37 mouse cellular contexts compared by ENCODE assay signal in the genomic region with DNA sequence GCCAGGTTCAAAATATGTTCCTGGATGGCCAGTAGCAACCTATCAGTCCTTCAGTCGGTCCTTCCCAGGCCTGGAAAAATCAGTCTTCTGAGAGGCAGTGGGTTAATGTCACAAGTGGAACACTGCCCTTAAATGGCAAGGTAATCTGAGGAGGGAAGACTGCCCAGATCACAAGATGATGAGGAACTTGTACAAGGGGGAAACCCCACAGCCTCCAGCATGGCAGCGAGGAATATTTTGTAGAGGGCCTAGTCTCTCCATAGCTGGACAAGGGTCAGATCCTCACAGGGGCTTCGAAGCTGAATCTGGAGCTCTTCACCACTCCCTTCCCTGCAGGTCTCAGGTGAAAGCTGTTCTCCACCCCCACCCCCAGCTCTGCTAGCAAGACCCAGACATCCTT. TPM values are rescaled to one million over a fixed set of nuclear protein-coding genes. Genes with fewer than 3 reads are reported as not detected.
DNase-seq lines count a peak whose midpoint lies in the region; ATAC-seq and TF ChIP-seq lines count a peak whose summit lies in the region.
"Had no signal": no experiment of that assay in that cellular context is flagged by ENCODE, and none has a peak within 500 bp of the region (broad histone marks: within the 10 kb centered on the region; RNA-seq: fewer than 3 reads in every experiment).

No protein-coding gene starts in this region.

- peak; percentile 89 for DNase-seq in heart, adult 11 months
- DNase-seq in heart, adult 9 months (ENCODE audit: low spot score in 2 of 2): no peak
- no peak for DNase-seq in spleen, adult 2 months (ENCODE audit: low read depth in 1 of 2, low spot score in 2 of 2)
- no peak for DNase-seq in spleen, adult 18-20 months
- DNase-seq in gastrocnemius, postnatal 36 days: no peak
- DNase-seq in forebrain, embryonic 11.5 days (ENCODE audit: low spot score): no peak
- DNase-seq: adrenal gland, postnatal 25 days; cerebellum, adult 18-20 months; cerebellum, postnatal 10 days; forebrain, postnatal 0 days; gastrocnemius, postnatal 14 days; heart, adult 2 months; heart, postnatal 10 days; kidney, adult 11 months; kidney, postnatal 14 days; left cerebral cortex, postnatal 4 days; liver, postnatal 0 days; lung, postnatal 10 days; right cerebral cortex, postnatal 25 days; thymus, postnatal 14 days had no signal

- no peaks in the 10 kb centered on the region for H3K9me3 ChIP-seq in forebrain, embryonic 11.5 days (ENCODE audit: control insufficient read depth, low read length)
- H3K9me3 ChIP-seq: forebrain, embryonic 12.5 days; heart, embryonic 13.5 days; liver, embryonic 12.5 days; midbrain, embryonic 13.5 days; neural tube, embryonic 15.5 days had no signal

- WGBS in spleen, adult 2 months: 63% methylated on average over 3 of the region's 3 CpGs
- WGBS in forebrain, embryonic 11.5 days: 86% methylated on average over 3 of the region's 3 CpGs

- no peak overlapping the region for H3K4me2 ChIP-seq in forebrain, embryonic 11.5 days (ENCODE audit: low read depth, low read length, severe bottlenecking)
- H3K4me2 ChIP-seq: forebrain, embryonic 12.5 days; heart, embryonic 13.5 days; hindbrain, embryonic 14.5 days; liver, embryonic 12.5 days; midbrain, embryonic 13.5 days; neural tube, embryonic 15.5 days had no signal

- ATAC-seq in megakaryocyte, adult 5-6 weeks (ENCODE audit: poor library complexity, severe bottlenecking): peak; percentile 44
- ATAC-seq in forebrain, embryonic 11.5 days (replicated peaks; ENCODE audit: low FRiP score): no peak
- ATAC-seq: forebrain, postnatal 0 days; inflammation-experienced regulatory T-cells, adult 6 months; liver, embryonic 12.5 days; liver, postnatal 0 days; midbrain, embryonic 13.5 days had no signal

- H3K27ac ChIP-seq in spleen, adult 2 months (ENCODE audit: insufficient read depth, low read length): peak overlapping the region; percentile 27
- no peak overlapping the region for H3K27ac ChIP-seq in forebrain, embryonic 11.5 days (ENCODE audit: low read depth, low read length)
- H3K27ac ChIP-seq: forebrain, embryonic 12.5 days; heart, adult 2 months; heart, embryonic 13.5 days; hindbrain, embryonic 14.5 days; left cerebral cortex, adult 2 months; liver, embryonic 12.5 days; midbrain, embryonic 13.5 days; neural tube, embryonic 15.5 days had no signal

- no peaks in the 10 kb centered on the region for H3K27me3 ChIP-seq in spleen, adult 2 months (ENCODE audit: control insufficient read depth, insufficient read depth, low read length)
- no peaks in the 10 kb centered on the region for H3K27me3 ChIP-seq in forebrain, embryonic 11.5 days (ENCODE audit: control insufficient read depth, insufficient read depth, low read length)
- H3K27me3 ChIP-seq: forebrain, embryonic 12.5 days; heart, embryonic 13.5 days; liver, embryonic 12.5 days; midbrain, embryonic 13.5 days; neural tube, embryonic 15.5 days had no signal

- H3K4me1 ChIP-seq in spleen, adult 2 months (ENCODE audit: control insufficient read depth, insufficient read depth, insufficient read length): peaks cover 9% of the 10 kb centered on the region; the same call in 1 of the 2 replicates
- no peaks in the 10 kb centered on the region for H3K4me1 ChIP-seq in forebrain, embryonic 11.5 days (replicated peaks; ENCODE audit: control insufficient read depth, insufficient read depth, low read length)
- H3K4me1 ChIP-seq: forebrain, embryonic 12.5 days; heart, embryonic 13.5 days; liver, embryonic 12.5 days; midbrain, embryonic 13.5 days; neural tube, embryonic 15.5 days had no signal

- TF ChIP-seq CTCF in spleen, adult 2 months (IDR thresholded peaks at IDR 0.05; ENCODE audit: extremely low read depth, insufficient read depth, insufficient read length, insufficient replicate concordance): no peak

- no peak overlapping the region for H3K9ac ChIP-seq in forebrain, embryonic 11.5 days (ENCODE audit: low read length)
- H3K9ac ChIP-seq: forebrain, embryonic 12.5 days; forebrain, postnatal 0 days; heart, embryonic 13.5 days; hindbrain, embryonic 14.5 days; liver, embryonic 12.5 days; liver, postnatal 0 days; midbrain, embryonic 13.5 days; neural tube, embryonic 15.5 days had no signal

- intact Hi-C loops in gastrocnemius, postnatal 36 days (cut with DNase I): no loop called here

- no peaks in the 10 kb centered on the region for H3K36me3 ChIP-seq in spleen, adult 2 months (ENCODE audit: control insufficient read depth, insufficient read depth, low read length)
- H3K36me3 ChIP-seq in forebrain, embryonic 11.5 days (ENCODE audit: control insufficient read depth, insufficient read depth, low read length): no peaks in the 10 kb centered on the region
- H3K36me3 ChIP-seq: forebrain, embryonic 12.5 days; heart, embryonic 13.5 days; liver, embryonic 12.5 days; midbrain, embryonic 13.5 days; neural tube, embryonic 15.5 days had no signal

- H3K4me3 ChIP-seq in spleen, adult 2 months (ENCODE audit: extremely low read depth, insufficient read depth, insufficient read length): no peak overlapping the region
- no peak overlapping the region for H3K4me3 ChIP-seq in forebrain, embryonic 11.5 days (ENCODE audit: low read depth, low read length)
- H3K4me3 ChIP-seq: erythroblast, embryonic 14.5 days; forebrain, embryonic 12.5 days; heart, adult 2 months; heart, embryonic 13.5 days; left cerebral cortex, adult 2 months; liver, embryonic 12.5 days; megakaryocyte, embryonic 14.5 days; midbrain, embryonic 13.5 days; neural tube, embryonic 15.5 days had no signal

- no peak for TF ChIP-seq POLR2A in spleen, adult 2 months (IDR thresholded peaks at IDR 0.05; ENCODE audit: low read depth, low read length)

RNA-seq across cellular contexts. Expression of gene Tm4sf19, which starts 2.5 kb away (rescaled TPM):
- polyA plus RNA-seq in spleen, adult 2 months (2012; rRNA removed): 0.58 and 0.70 TPM in 2 replicates
- not detected in 2 replicates for total RNA-seq in megakaryocyte, adult 5-6 weeks (2015)
- total RNA-seq in megakaryocyte, adult 5-6 weeks (2017): not detected in 2 replicates
- total RNA-seq in gastrocnemius, postnatal 36 days (2021): not detected
- not detected in 2 replicates for polyA plus RNA-seq in forebrain, embryonic 11.5 days (2014; fragmentation: Nextera tagmentation; extraction: Ambion mirVana)
- total RNA-seq: adrenal gland, postnatal 25 days; gastrocnemius, postnatal 14 days; heart, adult 2 months; heart, postnatal 10 days; hematopoietic stem cell, adult 5-6 weeks; layer of hippocampus, postnatal 14 days; left cerebral cortex, adult 2 months; left cerebral cortex, postnatal 4 days; MEL had no signal
- polyA plus RNA-seq: cortical plate, adult 2 months; erythroblast, embryonic 14.5 days; forebrain, embryonic 12.5 days; forebrain, postnatal 0 days; hindbrain, embryonic 14.5 days; inflammation-experienced regulatory T-cells, adult 6 months; kidney, embryonic 14.5 days; liver, embryonic 12.5 days; liver, postnatal 0 days; midbrain, embryonic 13.5 days; neural tube, embryonic 15.5 days; stomach, embryonic 16.5 days had no signal

RNA-seq across cellular contexts. Expression of gene Tctex1d2, which starts 16.7 kb away (rescaled TPM):
- 2.3 and 2.5 TPM in 2 replicates for polyA plus RNA-seq in spleen, adult 2 months (2012; rRNA removed)
- total RNA-seq in megakaryocyte, adult 5-6 weeks (2015): 25.3 and 25.4 TPM in 2 replicates
- 26.2 and 30.9 TPM in 2 replicates for total RNA-seq in megakaryocyte, adult 5-6 weeks (2017)
- 1 to 10 TPM; 3.3 to 4.8 TPM for total RNA-seq in gastrocnemius, postnatal 36 days (2021)
- polyA plus RNA-seq in forebrain, embryonic 11.5 days (2014; fragmentation: Nextera tagmentation; extraction: Ambion mirVana): 33.1 and 36.1 TPM in 2 replicates
- polyA plus RNA-seq: erythroblast, embryonic 14.5 days had no signal

RNA-seq across cellular contexts. Expression of gene Pcyt1a, which starts 27.9 kb away (rescaled TPM):
- 13.1 and 15.9 TPM in 2 replicates for polyA plus RNA-seq in spleen, adult 2 months (2012; rRNA removed)
- 32.5 and 38.2 TPM in 2 replicates for total RNA-seq in megakaryocyte, adult 5-6 weeks (2015)
- total RNA-seq in megakaryocyte, adult 5-6 weeks (2017): 43.9 and 59.9 TPM in 2 replicates
- total RNA-seq in gastrocnemius, postnatal 36 days (2021): 100 to 1,000 TPM; 105 to 121 TPM
- 41.9 and 45.3 TPM in 2 replicates for polyA plus RNA-seq in forebrain, embryonic 11.5 days (2014; fragmentation: Nextera tagmentation; extraction: Ambion mirVana)

Comparison
In these comparisons a context has a peak if more than half of its experiments do, and no peak if none do; other contexts are left out.
1. RNA of gene Tctex1d2, which starts 16.7 kb away (total RNA-seq): 25.3 to 30.9 TPM in megakaryocyte, adult 5-6 weeks; 3.3 to 4.8 TPM in gastrocnemius, postnatal 36 days; every median in the first group is over 4 times any median in the second.